ENCODE assay signal across 17 mouse cellular contexts in the genomic region with DNA sequence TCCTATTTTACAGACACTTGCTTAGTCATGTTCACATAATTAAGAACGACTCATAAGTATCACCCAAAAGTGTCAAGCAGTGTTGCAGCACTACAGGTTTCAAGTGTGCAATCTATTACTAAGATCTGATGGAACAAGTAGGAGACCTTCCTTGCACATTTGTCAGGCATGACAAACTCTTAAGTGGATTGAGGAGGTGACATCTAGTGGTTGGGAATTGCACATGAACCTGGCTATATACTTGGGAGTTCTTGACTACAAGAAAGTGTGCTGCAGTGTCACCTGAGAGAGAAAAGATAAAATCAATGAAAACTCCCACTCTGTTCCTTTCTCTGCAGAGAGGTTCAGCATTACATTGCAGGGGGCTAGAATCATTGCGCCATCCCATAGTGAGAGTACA. TPM values are rescaled to one million over a fixed set of nuclear protein-coding genes. Genes with fewer than 3 reads are reported as not detected.
DNase-seq lines count a peak whose midpoint lies in the region; ATAC-seq and TF ChIP-seq lines count a peak whose summit lies in the region.
"Had no signal": no experiment of that assay in that cellular context is flagged by ENCODE, and none has a peak within 500 bp of the region (broad histone marks: within the 10 kb centered on the region; RNA-seq: fewer than 3 reads in every experiment).

No protein-coding gene starts in this region.

- H3K27ac ChIP-seq in hindbrain, postnatal 0 days = no peak overlapping the region
- no peak overlapping the region for H3K27ac ChIP-seq in hindbrain, embryonic 10.5 days
- H3K27ac ChIP-seq in lung, embryonic 14.5 days (ENCODE audit: low read depth) = no peak overlapping the region
- H3K27ac ChIP-seq in ES-E14 (ENCODE audit: insufficient read depth, low read depth, low read length, poor library complexity, severe bottlenecking) = no peak overlapping the region
- H3K27ac ChIP-seq in cortical plate, adult 2 months (ENCODE audit: insufficient read depth, low read length) = no peak overlapping the region
- H3K27ac ChIP-seq: limb, embryonic 10.5 days had no signal

- in situ Hi-C loops in ES-E14 (cut with MboI; ENCODE audit: low sequenced_read_pairs in 2 of 2, unreplicated experiment in 2 of 2) = loop anchor here (25.0 kb wide), 1 partner anchor 282 kb away; no protein-coding TSS in a partner anchor

- peak; percentile 62 for TF ChIP-seq CTCF in hindbrain, postnatal 0 days (IDR thresholded peaks at IDR 0.05; ENCODE audit: low read depth)
- peak; percentile 21 for TF ChIP-seq CTCF in lung, embryonic 14.5 days (IDR thresholded peaks at IDR 0.05; ENCODE audit: low read depth)
- TF ChIP-seq CTCF in lung, adult 2 months (IDR thresholded peaks at IDR 0.05; ENCODE audit: insufficient read depth, low read length) = no peak
- TF ChIP-seq CTCF in cortical plate, adult 2 months (IDR thresholded peaks at IDR 0.05; ENCODE audit: extremely low read depth, insufficient read depth, low read length) = peak; percentile 30; the same call in 1 of the 2 replicates

- no peaks in the 10 kb centered on the region for H3K27me3 ChIP-seq in hindbrain, postnatal 0 days (ENCODE audit: insufficient read depth, low read length)
- no peaks in the 10 kb centered on the region for H3K27me3 ChIP-seq in hindbrain, embryonic 10.5 days (ENCODE audit: insufficient read depth, poor library complexity, severe bottlenecking)
- H3K27me3 ChIP-seq in lung, embryonic 14.5 days (ENCODE audit: insufficient read depth, low read length) = no peaks in the 10 kb centered on the region

- H3K9me3 ChIP-seq in hindbrain, postnatal 0 days (ENCODE audit: low read length) = no peaks in the 10 kb centered on the region
- H3K9me3 ChIP-seq in hindbrain, embryonic 10.5 days = no peaks in the 10 kb centered on the region
- H3K9me3 ChIP-seq in lung, embryonic 14.5 days (ENCODE audit: low read depth, low read length) = no peaks in the 10 kb centered on the region
- H3K9me3 ChIP-seq in ES-E14 (ENCODE audit: control insufficient read depth, insufficient read depth, low read depth, low read length) = no peaks in the 10 kb centered on the region
- H3K9me3 ChIP-seq: G1E; limb, embryonic 10.5 days had no signal

- WGBS in hindbrain, postnatal 0 days = 79% methylated on average over 2 of the region's 2 CpGs
- 75% methylated on average over 2 of the region's 2 CpGs for WGBS in hindbrain, embryonic 10.5 days
- WGBS in lung, embryonic 14.5 days = 78% methylated on average over 2 of the region's 2 CpGs
- WGBS in lung, adult 2 months = 71% methylated on average over 2 of the region's 2 CpGs

- no peak overlapping the region for H3K4me2 ChIP-seq in hindbrain, postnatal 0 days (ENCODE audit: low read depth, low read length)
- H3K4me2 ChIP-seq in lung, embryonic 14.5 days = no peak overlapping the region

- ATAC-seq in hindbrain, postnatal 0 days = peak; percentile 45; the same call in 1 of the 2 replicates
- ATAC-seq in lung, embryonic 14.5 days (ENCODE audit: insufficient read depth) = no peak

- H3K9ac ChIP-seq in hindbrain, postnatal 0 days (replicated peaks; ENCODE audit: low read length) = no peak overlapping the region
- no peak overlapping the region for H3K9ac ChIP-seq in lung, embryonic 14.5 days
- H3K9ac ChIP-seq in ES-E14 (ENCODE audit: insufficient read depth, low read depth, low read length, poor library complexity, severe bottlenecking) = no peak overlapping the region

- H3K4me1 ChIP-seq in hindbrain, postnatal 0 days (ENCODE audit: insufficient read depth, low read length) = no peaks in the 10 kb centered on the region
- H3K4me1 ChIP-seq in hindbrain, embryonic 10.5 days (replicated peaks) = no peaks in the 10 kb centered on the region
- H3K4me1 ChIP-seq in lung, embryonic 14.5 days (ENCODE audit: insufficient read depth) = no peaks in the 10 kb centered on the region
- no peaks in the 10 kb centered on the region for H3K4me1 ChIP-seq in lung, adult 2 months (ENCODE audit: control insufficient read depth, insufficient read depth, low read length)
- H3K4me1 ChIP-seq in ES-E14 (ENCODE audit: control insufficient read depth in 2 of 2, insufficient read depth in 2 of 2, low read length in 2 of 2, poor library complexity in 1 of 2) = no peaks in the 10 kb centered on the region
- H3K4me1 ChIP-seq in cortical plate, adult 2 months (ENCODE audit: control insufficient read depth, insufficient read depth, low read length) = no peaks in the 10 kb centered on the region
- H3K4me1 ChIP-seq: limb, embryonic 10.5 days had no signal

- no peak for TF ChIP-seq POLR2A in lung, adult 2 months (IDR thresholded peaks at IDR 0.05; ENCODE audit: borderline replicate concordance, extremely low read depth, low read depth, low read length)
- no peak for TF ChIP-seq POLR2A in cortical plate, adult 2 months (IDR thresholded peaks at IDR 0.05; ENCODE audit: extremely low read depth, insufficient read depth, low read length)

- no peaks in the 10 kb centered on the region for H3K36me3 ChIP-seq in hindbrain, postnatal 0 days (ENCODE audit: insufficient read depth, low read length)
- no peaks in the 10 kb centered on the region for H3K36me3 ChIP-seq in hindbrain, embryonic 10.5 days
- no peaks in the 10 kb centered on the region for H3K36me3 ChIP-seq in lung, embryonic 14.5 days (ENCODE audit: insufficient read depth)
- H3K36me3 ChIP-seq in ES-E14 (ENCODE audit: control insufficient read depth, insufficient read depth, low read length, poor library complexity, severe bottlenecking) = no peaks in the 10 kb centered on the region
- H3K36me3 ChIP-seq: G1E; limb, embryonic 10.5 days had no signal

- H3K4me3 ChIP-seq in hindbrain, postnatal 0 days (ENCODE audit: low read length) = no peak overlapping the region
- H3K4me3 ChIP-seq in hindbrain, embryonic 10.5 days = no peak overlapping the region
- H3K4me3 ChIP-seq in lung, embryonic 14.5 days (ENCODE audit: low read depth, low read length) = no peak overlapping the region
- H3K4me3 ChIP-seq in lung, adult 2 months (replicated peaks; ENCODE audit: extremely low read depth, low read depth, low read length) = no peak overlapping the region
- H3K4me3 ChIP-seq in ES-E14 (ENCODE audit: insufficient read depth in 1 of 2, low read depth in 1 of 2, low read length in 2 of 2, poor library complexity in 1 of 2, severe bottlenecking in 1 of 2) = no peak overlapping the region
- H3K4me3 ChIP-seq in cortical plate, adult 2 months (ENCODE audit: insufficient read depth, low read length) = no peak overlapping the region
- H3K4me3 ChIP-seq: limb, embryonic 10.5 days had no signal

- DNase-seq in hindbrain, postnatal 0 days (ENCODE audit: low spot score) = peak; percentile 42
- DNase-seq in hindbrain, embryonic 10.5 days (ENCODE audit: low spot score) = no peak
- DNase-seq in lung, embryonic 14.5 days = no peak
- DNase-seq in lung, adult 2 months = no peak
- no peak for DNase-seq in ES-E14 (ENCODE audit: low read depth, low spot score)
- no peak for DNase-seq in gastrocnemius, postnatal 10 days
- no peak for DNase-seq in heart, postnatal 4 days
- DNase-seq: layer of hippocampus, adult 9-11 months; lung, postnatal 10 days had no signal

TF ChIP-seq in ES-E14, 5 proteins besides CTCF, POLR2A, EP300 and RAD21:
- no peak for TF ChIP-seq ZNF384 (IDR thresholded peaks at IDR 0.05; ENCODE audit: low read depth, low read length)
- TF ChIP-seq HCFC1 (IDR thresholded peaks at IDR 0.05; ENCODE audit: borderline replicate concordance, insufficient read depth, low read length) = no peak
- no peak for TF ChIP-seq MAFK (IDR thresholded peaks at IDR 0.05; ENCODE audit: insufficient read depth, low read depth, low read length)
- peak; percentile 54; the same call in 1 of the 2 replicates for TF ChIP-seq ZC3H11A (IDR thresholded peaks at IDR 0.05; ENCODE audit: borderline replicate concordance, low read depth, low read length)
- TF ChIP-seq CHD2 (IDR thresholded peaks at IDR 0.05; ENCODE audit: low read depth, low read length) = no peak

RNA-seq across cellular contexts. Expression of gene Sfrp4, which starts 21.3 kb away (rescaled TPM):
- 3.7 and 3.8 TPM in 2 replicates for total RNA-seq in hindbrain, postnatal 0 days (2014; rRNA removed)
- polyA plus RNA-seq in hindbrain, postnatal 0 days (2015; fragmentation: Nextera tagmentation; extraction: Ambion mirVana) = 4.7 and 6.2 TPM in 2 replicates
- polyA plus RNA-seq in hindbrain, embryonic 10.5 days (2016; fragmentation: Nextera tagmentation; extraction: Ambion mirVana) = 1.0 and 1.3 TPM in 2 replicates
- 0.18 and 0.32 TPM in 2 replicates for polyA plus RNA-seq in lung, embryonic 14.5 days (2014; fragmentation: Nextera tagmentation; extraction: Ambion mirVana)
- polyA plus RNA-seq in lung, adult 2 months (2012; rRNA removed) = 1.9 and 4.2 TPM in 2 replicates
- 6.4 and 11.0 TPM in 2 replicates for total RNA-seq in ES-E14 (2012; rRNA removed)
- polyA plus RNA-seq in cortical plate, adult 2 months (2012; rRNA removed) = 3.4 and 3.9 TPM in 2 replicates
- 10 to 100 TPM; 19.9 to 40.5 TPM for total RNA-seq in gastrocnemius, postnatal 10 days (2021)
- total RNA-seq in heart, postnatal 4 days (2021) = under 1 TPM in 1 of 2 experiments, not detected in 1; 0.16 TPM
- polyA plus RNA-seq: G1E; testis, adult 2 months had no signal

RNA-seq across cellular contexts. Expression of gene Epdr1, which starts 24.5 kb away (rescaled TPM):
- 38.9 and 51.9 TPM in 2 replicates for total RNA-seq in hindbrain, postnatal 0 days (2014; rRNA removed)
- polyA plus RNA-seq in hindbrain, postnatal 0 days (2015; fragmentation: Nextera tagmentation; extraction: Ambion mirVana) = 40.3 and 42.4 TPM in 2 replicates
- polyA plus RNA-seq in hindbrain, embryonic 10.5 days (2016; fragmentation: Nextera tagmentation; extraction: Ambion mirVana) = 15.7 and 16.0 TPM in 2 replicates
- polyA plus RNA-seq in lung, embryonic 14.5 days (2014; fragmentation: Nextera tagmentation; extraction: Ambion mirVana) = 20.1 and 21.8 TPM in 2 replicates
- 19.6 and 21.6 TPM in 2 replicates for polyA plus RNA-seq in lung, adult 2 months (2012; rRNA removed)
- total RNA-seq in ES-E14 (2012; rRNA removed) = 9.9 and 15.6 TPM in 2 replicates
- 118 and 119 TPM in 2 replicates for polyA plus RNA-seq in cortical plate, adult 2 months (2012; rRNA removed)
- total RNA-seq in gastrocnemius, postnatal 10 days (2021) = 10 to 100 TPM; 54.0 to 55.1 TPM
- 10 to 100 TPM; 11.3 to 12.5 TPM for total RNA-seq in heart, postnatal 4 days (2021)
- polyA plus RNA-seq: G1E had no signal

RNA-seq across cellular contexts. Expression of gene Nme8, which starts 53.4 kb away (rescaled TPM):
- not detected in 2 replicates for total RNA-seq in hindbrain, postnatal 0 days (2014; rRNA removed)
- 0.41 TPM in 1 of 2 replicates, not detected in the other for polyA plus RNA-seq in hindbrain, postnatal 0 days (2015; fragmentation: Nextera tagmentation; extraction: Ambion mirVana)
- polyA plus RNA-seq in hindbrain, embryonic 10.5 days (2016; fragmentation: Nextera tagmentation; extraction: Ambion mirVana) = not detected in 2 replicates
- polyA plus RNA-seq in lung, embryonic 14.5 days (2014; fragmentation: Nextera tagmentation; extraction: Ambion mirVana) = not detected in 2 replicates
- polyA plus RNA-seq in lung, adult 2 months (2012; rRNA removed) = not detected in 2 replicates
- not detected in 2 replicates for total RNA-seq in ES-E14 (2012; rRNA removed)
- not detected in 2 replicates for polyA plus RNA-seq in cortical plate, adult 2 months (2012; rRNA removed)
- total RNA-seq in gastrocnemius, postnatal 10 days (2021) = not detected
- under 1 TPM; 0.18 to 0.24 TPM for total RNA-seq in heart, postnatal 4 days (2021)
- total RNA-seq: heart, adult 8-10 months; hematopoietic stem cell, adult 5-6 weeks had no signal
- polyA plus RNA-seq: G1E; kidney, embryonic 14.5 days; limb, embryonic 10.5 days; small intestine, adult 2 months had no signal
